Mouse (Mus musculus): ENCODE measurements around the gene Zc3h4. TPM values are rescaled to one million over a fixed set of nuclear protein-coding genes. Genes with fewer than 3 reads are reported as not detected.
"Not testable (repeated sequence)": the region's sequence is repeated elsewhere in the genome, so short reads cannot be mapped to it uniquely, and the experiment has no call there.

Gene Zc3h4
- 10 to 100 TPM; 49.3 to 51.8 TPM for total RNA-seq (2021)
- long read RNA-seq, experiment 1, partial matches to known transcripts: 14 of 14 reads
- long read RNA-seq, experiment 1, other reads (novel, unspliced or antisense): 0 of 14 reads
- long read RNA-seq, experiment 2, partial matches to known transcripts: 15 of 19 reads
- long read RNA-seq, experiment 2, other reads (novel, unspliced or antisense): 4 of 19 reads

- DNase-seq (ENCODE audit: low spot score in 2 of 2): peak; percentile 80 to 90
Observed at GRCm38 (mm10) chr7:16400689-16401611, at the start of gene Zc3h4. Zc3h4 (plus strand) TSS chr7:16400910.

GRCm38 (mm10) chr7:16355854-16356594, 44.7 kb upstream of the Zc3h4 start:
- DNase-seq (ENCODE audit: low spot score in 2 of 2): no peak

DNA sequence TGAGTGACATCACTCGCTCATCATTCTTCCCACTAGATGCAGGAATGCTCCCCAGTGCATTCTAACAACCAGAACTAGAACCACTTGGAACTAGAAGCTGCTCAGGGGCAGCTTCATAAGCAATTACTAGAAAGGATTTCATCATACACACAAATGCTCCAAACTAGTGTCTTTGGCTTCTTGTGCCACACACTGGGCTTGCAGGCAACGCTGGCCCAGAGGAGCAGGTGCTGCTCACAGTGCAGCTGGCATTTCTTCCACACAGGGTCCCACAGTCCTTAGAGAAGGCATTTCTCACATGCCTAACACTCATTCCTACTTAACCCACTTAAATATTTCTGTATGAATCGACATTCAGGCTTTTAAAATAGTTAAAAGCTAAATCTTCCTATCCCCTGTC, 43.1 kb upstream of the Zc3h4 start:
- no peak for DNase-seq (ENCODE audit: low spot score in 2 of 2)

DNA sequence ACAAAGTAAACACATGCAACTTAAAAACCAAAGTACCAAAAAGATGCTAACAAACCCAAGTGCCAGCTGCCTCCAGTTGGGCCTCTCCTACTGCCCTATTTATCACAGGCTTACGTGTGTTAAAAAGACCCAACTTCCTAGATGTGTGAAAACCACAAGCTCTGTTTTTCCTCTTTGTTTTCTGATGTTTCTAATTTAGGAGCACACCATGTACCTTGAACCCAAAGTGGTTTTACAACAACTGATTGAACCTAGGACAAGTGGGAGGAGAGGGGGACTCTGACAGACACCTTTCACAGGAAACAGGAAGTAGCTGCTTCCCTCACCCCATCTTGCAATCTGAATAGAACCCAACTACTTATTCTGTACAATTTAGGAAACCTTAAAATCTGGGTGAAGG, 36.4 kb upstream of the Zc3h4 start:
- no peak for DNase-seq (ENCODE audit: low spot score in 2 of 2)

- DNase-seq (ENCODE audit: low spot score in 2 of 2): no peak
Observed at GRCm38 (mm10) chr7:16364901-16365500, 35.7 kb upstream of the Zc3h4 start.

GRCm38 (mm10) chr7:16366133-16366646, 34.5 kb upstream of the Zc3h4 start:
- DNase-seq (ENCODE audit: low spot score in 2 of 2): no peak

DNA sequence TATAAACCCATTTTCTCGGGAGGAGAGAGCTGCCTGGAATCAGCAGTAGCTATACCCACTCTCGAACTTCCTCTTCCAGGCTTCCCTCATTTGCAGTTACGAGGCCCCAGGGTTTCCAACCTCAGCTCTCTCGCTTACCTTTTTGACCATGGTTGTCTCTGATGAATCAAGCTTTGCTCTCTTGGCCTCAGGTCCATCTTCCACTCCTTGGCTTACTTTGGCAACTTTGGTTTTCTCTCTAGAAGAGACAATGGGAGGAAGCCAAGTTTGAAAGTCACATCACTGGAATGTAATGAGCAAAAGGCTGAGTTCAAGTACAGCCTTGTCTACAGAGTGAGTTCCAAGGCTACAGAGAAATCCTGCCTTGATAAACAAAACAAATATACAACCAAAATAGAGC, 34.0 kb upstream of the Zc3h4 start:
- DNase-seq (ENCODE audit: low spot score in 2 of 2): no peak

GRCm38 (mm10) chr7:16368835-16369234, 31.9 kb upstream of the Zc3h4 start:
- no peak for DNase-seq (ENCODE audit: low spot score in 2 of 2)

DNA sequence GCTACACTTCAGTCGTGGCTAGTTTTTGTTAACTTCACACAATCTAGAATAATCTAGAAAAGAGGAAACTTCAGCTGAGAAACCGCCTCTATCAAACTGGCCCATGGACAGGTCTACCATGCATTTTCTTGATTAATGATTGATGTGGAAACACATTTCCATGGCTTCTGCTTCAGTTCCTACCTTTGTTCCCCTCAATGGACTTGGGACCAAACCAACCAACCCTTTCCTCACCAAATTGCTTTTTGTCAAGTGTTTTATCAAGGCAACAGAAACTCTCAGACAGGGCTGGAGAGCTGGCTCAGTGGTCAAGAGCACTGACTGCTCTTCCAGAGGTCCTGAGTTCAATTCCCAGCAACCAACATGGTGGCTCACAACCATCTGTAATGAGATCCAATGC, 30.1 kb upstream of the Zc3h4 start:
- no peak for DNase-seq (ENCODE audit: low spot score in 2 of 2)

GRCm38 (mm10) chr7:16373719-16374118, 27.0 kb upstream of the Zc3h4 start:
- no peak for DNase-seq (ENCODE audit: low spot score in 2 of 2)

DNA sequence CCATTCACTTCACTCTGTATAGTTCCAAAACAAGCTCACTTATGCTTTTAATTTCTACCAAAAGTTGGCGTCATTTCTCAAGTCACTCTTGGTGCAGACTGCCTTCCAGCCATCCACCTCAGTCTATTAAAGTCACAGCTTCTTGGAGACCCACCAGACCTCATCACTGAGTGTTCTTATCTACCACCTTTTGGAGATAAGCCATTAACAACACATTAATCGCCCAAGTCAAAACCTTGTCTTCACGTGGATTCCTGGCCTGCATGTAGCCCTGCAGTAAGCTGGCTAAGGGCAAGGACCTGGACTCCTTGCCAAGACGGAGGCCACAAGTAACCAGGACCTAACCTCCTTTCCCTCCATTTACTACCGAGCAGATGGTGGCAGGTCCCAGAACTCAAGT, 25.7 kb upstream of the Zc3h4 start:
- DNase-seq (ENCODE audit: low spot score in 2 of 2): no peak

- DNase-seq (ENCODE audit: low spot score in 2 of 2): peak in 1 of 2 experiments; percentile 29
Observed at GRCm38 (mm10) chr7:16376505-16376904, 24.2 kb upstream of the Zc3h4 start.

- DNase-seq (ENCODE audit: low spot score in 2 of 2): peak; percentile 96 to 97
Observed at GRCm38 (mm10) chr7:16387160-16388041, 13.3 kb upstream of the Zc3h4 start, which contains the start of gene Sae1. Sae1 (minus strand) TSS chr7:16387806.

DNA sequence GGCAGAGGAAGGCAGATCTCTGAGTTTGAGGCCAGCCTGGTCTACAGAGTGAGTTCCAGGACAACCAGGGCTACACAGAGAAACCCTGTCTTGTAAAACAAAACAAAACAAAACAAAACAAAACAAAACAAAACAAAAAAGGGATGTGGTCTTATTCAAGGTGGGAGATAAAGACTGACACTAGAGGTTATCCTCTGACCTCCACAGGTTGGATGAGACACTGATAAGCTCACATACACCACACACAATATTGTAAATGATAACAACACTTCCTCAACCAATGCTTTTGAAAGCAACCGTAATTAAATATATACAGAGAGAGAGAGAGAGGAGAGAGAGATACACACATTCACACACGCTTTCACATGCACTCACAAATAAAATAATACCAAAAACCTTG, 10.8 kb upstream of the Zc3h4 start:
- not testable (repeated sequence) for DNase-seq (ENCODE audit: low spot score in 2 of 2)

- DNase-seq (ENCODE audit: low spot score in 2 of 2): no peak
Observed at GRCm38 (mm10) chr7:16392923-16393322, 7.8 kb upstream of the Zc3h4 start.

- no peak for DNase-seq (ENCODE audit: low spot score in 2 of 2)
Observed at GRCm38 (mm10) chr7:16395944-16396343, 4.8 kb upstream of the Zc3h4 start.

GRCm38 (mm10) chr7:16397465-16397864, 3.2 kb upstream of the Zc3h4 start:
- no peak for DNase-seq (ENCODE audit: low spot score in 2 of 2)

- DNase-seq (ENCODE audit: low spot score in 2 of 2): no peak
Observed at GRCm38 (mm10) chr7:16398387-16399050, 2.2 kb upstream of the Zc3h4 start.

GRCm38 (mm10) chr7:16399098-16399819, 1.5 kb upstream of the Zc3h4 start:
- DNase-seq (ENCODE audit: low spot score in 2 of 2): peak; percentile 72 to 87
